Mouse (Mus musculus) forebrain, postnatal 0 days (tissue): ENCODE data around the gene Tvp23a. TPM values are rescaled to one million over a fixed set of nuclear protein-coding genes. Genes with fewer than 3 reads are reported as not detected.

Source experiments
- ATAC-seq: fragments of 200-750 bp; cut with Nextera tagmentation; 2 replicates; pipeline ENCODE4 v1.8.0; 2017; ENCODE audit warnings: mild to moderate bottlenecking, moderate library complexity
- DNase-seq: peaks from one replicate; pipeline ENCODE4 v3.0.0-alpha.2; 2015
- H3K27ac ChIP-seq: fragments of 300-500 bp; sonication (generic); 2 replicates; pipeline ENCODE4 v1.5.1; 2014; ENCODE audit warnings: low read depth, mild to moderate bottlenecking, antibody characterized with exemption, low read length, moderate library complexity, mixed read lengths
- H3K27me3 ChIP-seq: fragments of 300-500 bp; sonication (generic); 2 replicates; pipeline ENCODE4 v1.6.1; 2014; ENCODE audit warnings: mild to moderate bottlenecking, low read length, mixed read lengths; ENCODE audit not compliant: insufficient read depth
- H3K36me3 ChIP-seq: fragments of 300-500 bp; sonication (generic); 2 replicates; pipeline ENCODE4 v1.6.1; 2014; ENCODE audit warnings: mild to moderate bottlenecking, moderate library complexity; ENCODE audit not compliant: insufficient read depth
- H3K4me1 ChIP-seq: fragments of 300-500 bp; sonication (generic); 2 replicates; pipeline ENCODE4 v1.6.1; 2014; ENCODE audit warnings: antibody characterized with exemption; ENCODE audit not compliant: insufficient read depth
- H3K4me2 ChIP-seq: fragments of 300-500 bp; sonication (generic); 2 replicates; pipeline ENCODE4 v1.6.1; 2014; ENCODE audit warnings: low read depth, mild to moderate bottlenecking, moderate library complexity
- H3K4me3 ChIP-seq: fragments of 300-500 bp; sonication (generic); 2 replicates; pipeline ENCODE4 v1.5.1; 2014; ENCODE audit warnings: low read depth, low read length, mixed read lengths
- H3K9ac ChIP-seq: fragments of 300-500 bp; sonication (generic); 2 replicates; pipeline ENCODE4 v1.6.1; 2014; ENCODE audit warnings: mild to moderate bottlenecking
- H3K9me3 ChIP-seq: fragments of 300-500 bp; sonication (generic); 2 replicates; pipeline ENCODE4 v1.6.1; 2016; ENCODE audit warnings: low read length
- CTCF ChIP-seq: sonication (generic); IDR thresholded peaks from 2 replicates; pipeline ENCODE4 v1.5.1; 2016; ENCODE audit warnings: antibody characterized with exemption, control low read depth, low read depth
- WGBS: fragments of 180-500 bp; shearing (Covaris S2); extraction: QIAGEN DNeasy Blood & Tissue Kit; methylation state at CpG from one replicate; pipeline ENCODE4 v1.1.7; 2014; 5-methylcytosine and 5-hydroxymethylcytosine counted together
- polyA plus RNA-seq: library from polyadenylated mRNA; unstranded; fragments of >200 nt; fragmentation: Nextera tagmentation; extraction: Ambion mirVana; gene quantifications from 2 replicates; pipeline ENCODE4 v1.2.1, GENCODE M21; 2015
- total RNA-seq: library from RNA; depleted of rRNA; stranded (reverse); fragments of >200 nt; gene quantifications from 2 replicates; pipeline ENCODE4 v1.2.3, GENCODE M21; 2014

Gene Tvp23a
- total and polyA plus RNA-seq, 2 experiments from 2014 or later = 46.3 to 78.1 TPM

- Histone ChIP-seq H3K4me3 (no peak overlapping the region), H3K36me3 (no peaks in the 10 kb centered on the region), H3K27me3 (no peaks in the 10 kb centered on the region), H3K4me1 (no peaks in the 10 kb centered on the region), H3K4me2 (no peak overlapping the region), H3K27ac (no peak overlapping the region), H3K9me3 (no peaks in the 10 kb centered on the region), H3K9ac (no peak overlapping the region)
- ATAC-seq (no peak), DNase-seq (no peak)
- WGBS = 93% methylated on average over 3 of the region's 3 CpGs
- TF ChIP-seq CTCF = no peak
These were observed 24.8 kb upstream of the Tvp23a start for GRCm38 (mm10) chr16:10471950-10472349.

DNA sequence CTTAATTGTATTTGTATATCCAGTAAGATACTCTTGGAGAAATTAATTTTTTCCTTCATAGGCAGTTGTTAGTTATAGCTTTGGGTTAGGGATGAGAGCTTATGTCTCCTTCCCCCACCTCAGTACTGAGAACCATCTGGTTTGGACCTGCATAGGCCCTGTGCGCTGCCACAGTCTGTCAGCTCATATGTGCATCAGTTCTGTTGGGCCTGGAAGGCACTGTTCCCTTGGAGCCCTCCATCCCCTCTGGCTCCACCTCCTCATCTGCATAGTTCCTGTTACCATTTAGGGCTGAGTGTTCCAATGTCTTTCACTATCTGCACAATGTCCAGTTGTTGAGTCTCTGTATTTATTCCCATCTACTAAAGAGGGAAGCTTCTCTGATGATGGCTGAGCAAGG, 21.0 kb upstream of the Tvp23a start:
- no peaks in the 10 kb centered on the region for H3K4me1 ChIP-seq
- H3K27ac ChIP-seq = no peak overlapping the region
- TF ChIP-seq CTCF = no peak
- no peaks in the 10 kb centered on the region for H3K36me3 ChIP-seq
- DNase-seq = peak; percentile 63
- peak; percentile 87 for ATAC-seq
- H3K4me2 ChIP-seq = no peak overlapping the region
- no peaks in the 10 kb centered on the region for H3K9me3 ChIP-seq
- no peak overlapping the region for H3K4me3 ChIP-seq
- no peaks in the 10 kb centered on the region for H3K27me3 ChIP-seq
- WGBS = 63% methylated on average over 1 of the region's 1 CpGs
- no peak overlapping the region for H3K9ac ChIP-seq

DNA sequence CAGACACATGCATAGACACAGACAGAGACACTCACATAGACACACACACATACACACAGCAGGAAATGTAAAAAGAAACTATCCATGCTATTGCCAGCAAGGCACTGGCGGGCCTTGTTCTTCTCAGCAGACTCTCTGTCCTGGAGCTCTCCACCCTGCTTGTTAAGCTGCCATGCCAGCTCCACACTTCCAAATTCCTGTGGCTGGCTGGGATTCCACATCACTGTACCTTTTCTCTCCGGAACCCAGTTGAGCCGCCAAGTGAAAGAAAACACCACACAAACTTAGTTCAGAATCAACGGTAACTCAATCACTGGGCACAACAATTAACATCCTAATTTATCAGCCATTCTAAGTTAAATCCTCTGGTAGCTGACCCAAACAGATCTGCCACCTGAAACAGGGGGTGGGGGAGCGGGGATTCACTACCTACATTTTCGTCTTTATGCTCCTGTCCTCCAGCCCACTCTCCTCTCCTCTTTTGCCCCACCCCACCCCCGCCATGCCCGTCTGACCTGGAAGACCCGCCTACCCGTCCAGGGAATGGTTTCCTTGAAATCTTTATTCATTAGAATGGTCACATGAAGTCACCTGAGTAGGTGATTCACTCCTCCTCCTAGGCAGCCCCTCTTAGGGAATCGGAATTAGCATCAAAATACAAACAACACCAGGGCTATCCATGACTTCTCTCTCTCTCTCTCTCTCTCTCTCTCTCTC, 20.4 kb upstream of the Tvp23a start:
- Histone ChIP-seq H3K4me1 (no peaks in the 10 kb centered on the region), H3K27ac (no peak overlapping the region), H3K9ac (no peak overlapping the region), H3K36me3 (no peaks in the 10 kb centered on the region), H3K4me3 (no peak overlapping the region), H3K9me3 (no peaks in the 10 kb centered on the region), H3K27me3 (no peaks in the 10 kb centered on the region), H3K4me2 (no peak overlapping the region)
- DNase-seq = no peak
- ATAC-seq = no peak
- 24% methylated on average over 11 of the region's 11 CpGs for WGBS
- TF ChIP-seq CTCF = no peak

DNA sequence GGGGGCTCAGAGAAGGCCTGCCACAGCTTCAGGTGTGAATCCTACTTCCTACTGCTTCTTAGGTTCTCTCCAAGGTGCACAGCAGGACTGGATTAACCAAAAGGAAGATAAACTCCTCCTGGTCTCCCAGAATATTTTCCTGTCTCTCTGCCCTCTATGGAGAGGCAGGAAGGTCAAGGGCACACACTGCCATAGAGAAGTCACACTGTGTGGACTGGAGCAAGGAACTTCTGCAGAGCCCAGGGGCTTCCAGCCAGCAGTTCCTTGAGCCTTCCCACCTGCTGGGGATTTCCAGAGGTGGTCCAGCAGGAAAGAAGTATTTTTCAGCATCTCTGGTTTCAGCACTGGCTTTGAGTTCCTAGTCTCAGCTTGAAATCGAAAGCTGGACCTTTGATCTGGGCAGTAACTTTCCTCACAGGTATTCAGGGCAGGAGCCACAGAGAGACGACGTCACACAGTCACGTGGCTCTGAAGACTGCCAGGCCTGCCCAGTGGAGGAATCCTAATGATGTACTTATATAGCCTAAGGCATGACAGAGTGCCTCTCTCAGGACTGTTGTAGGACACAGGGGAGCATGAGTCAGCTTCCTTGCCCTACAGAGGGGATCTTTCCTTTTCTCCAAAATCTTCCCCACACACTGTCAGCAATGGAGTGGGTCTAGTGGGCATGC, 18.0 kb upstream of the Tvp23a start:
- Histone ChIP-seq H3K9ac (no peak overlapping the region), H3K4me1 (no peaks in the 10 kb centered on the region), H3K36me3 (no peaks in the 10 kb centered on the region), H3K9me3 (no peaks in the 10 kb centered on the region), H3K4me3 (no peak overlapping the region), H3K4me2 (no peak overlapping the region), H3K27me3 (no peaks in the 10 kb centered on the region), H3K27ac (no peak overlapping the region)
- no peak for DNase-seq
- no peak for TF ChIP-seq CTCF
- WGBS = 24% methylated on average over 4 of the region's 4 CpGs
- no peak for ATAC-seq

DNA sequence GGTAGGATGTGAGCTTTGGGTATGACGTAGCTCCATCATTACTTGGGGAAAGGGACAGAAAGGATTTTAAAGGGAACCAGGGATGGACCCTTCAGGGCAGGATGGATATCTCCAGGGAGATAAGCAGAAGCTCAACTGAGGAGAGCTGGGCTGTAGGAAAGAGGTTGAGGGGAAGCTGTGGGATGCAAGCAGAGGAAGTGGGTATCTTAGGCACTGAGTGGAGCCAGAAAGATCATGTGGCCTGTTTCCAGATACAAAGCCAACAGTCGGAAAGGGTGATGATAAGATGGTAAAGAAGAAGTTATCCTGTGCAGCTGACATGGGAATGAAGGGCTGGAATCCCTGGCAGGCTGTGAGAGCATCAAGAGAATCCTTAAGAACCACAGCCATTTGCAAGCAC, 14.0 kb upstream of the Tvp23a start:
- Histone ChIP-seq H3K27ac (no peak overlapping the region), H3K27me3 (no peaks in the 10 kb centered on the region), H3K9ac (no peak overlapping the region), H3K9me3 (no peaks in the 10 kb centered on the region), H3K36me3 (no peaks in the 10 kb centered on the region), H3K4me2 (no peak overlapping the region), H3K4me3 (no peak overlapping the region), H3K4me1 (no peaks in the 10 kb centered on the region)
- TF ChIP-seq CTCF = no peak
- ATAC-seq (no peak), DNase-seq (no peak)
- 84% methylated on average over 2 of the region's 2 CpGs for WGBS

DNA sequence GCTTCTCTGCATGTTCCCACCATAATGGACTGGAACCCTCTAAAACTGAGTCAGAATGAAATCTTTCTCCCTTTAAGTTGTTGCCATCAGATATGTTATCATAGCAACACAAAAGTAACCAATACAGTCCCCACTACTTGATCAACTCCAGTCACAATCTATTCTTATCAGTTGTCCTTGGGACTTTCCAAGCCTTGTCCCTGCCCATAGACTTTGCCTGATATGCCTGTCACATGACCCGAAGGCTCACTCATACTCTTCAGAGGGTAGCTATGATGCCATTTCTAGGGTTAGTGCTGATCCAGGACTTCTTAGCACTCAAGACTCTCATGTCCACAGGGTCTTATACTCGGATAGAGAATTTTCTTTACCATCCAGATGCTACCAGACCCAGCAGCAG, 13.0 kb upstream of the Tvp23a start:
- whole genome bisulfite sequencing = 80% methylated on average over 2 of the region's 2 CpGs
- Histone ChIP-seq H3K9ac (no peak overlapping the region), H3K4me2 (no peak overlapping the region), H3K27me3 (no peaks in the 10 kb centered on the region), H3K4me1 (no peaks in the 10 kb centered on the region), H3K9me3 (no peaks in the 10 kb centered on the region), H3K36me3 (no peaks in the 10 kb centered on the region), H3K27ac (no peak overlapping the region), H3K4me3 (no peak overlapping the region)
- no peak for TF ChIP-seq CTCF
- DNase-seq (no peak), ATAC-seq (no peak)

- 76% methylated on average over 3 of the region's 3 CpGs for WGBS
These were observed 7.4 kb upstream of the Tvp23a start for GRCm38 (mm10) chr16:10454583-10454974.

More at GRCm38 (mm10) chr16:10454583-10454974, 7.4 kb upstream of the Tvp23a start:
- Histone ChIP-seq H3K4me1 (no peaks in the 10 kb centered on the region), H3K4me3 (no peak overlapping the region), H3K9me3 (no peaks in the 10 kb centered on the region), H3K27ac (no peak overlapping the region), H3K36me3 (no peaks in the 10 kb centered on the region), H3K4me2 (no peak overlapping the region), H3K9ac (no peak overlapping the region), H3K27me3 (no peaks in the 10 kb centered on the region)
- DNase-seq (no peak), ATAC-seq (no peak)
- TF ChIP-seq CTCF = no peak
